Mouse (Mus musculus) CH12.LX (cell line): ENCODE results near the gene Miox. TPM values are rescaled to one million over a fixed set of nuclear protein-coding genes. Genes with fewer than 3 reads are reported as not detected.

Experiments
- DNase-seq: peaks from one replicate; pipeline ENCODE4 v3.0.0-alpha.2; 2013; ENCODE audit errors: extremely low read depth
- H3K27ac ChIP-seq: 2 replicates; pipeline ENCODE4 v1.5.1; 2012; ENCODE audit warnings: low read depth, mild to moderate bottlenecking, control low read depth, moderate library complexity; ENCODE audit not compliant: insufficient read depth
- H3K27me3 ChIP-seq: replicated peaks from 2 replicates; pipeline ENCODE3; 2012; ENCODE audit warnings: inconsistent platforms
- H3K36me3 ChIP-seq, 2 experiments: replicated peaks in 1 of 2; 2 replicates each; pipeline versions ENCODE3 to v1.6.1; 2012; ENCODE audit warnings: inconsistent platforms in 1 of 2, low read length in 1 of 2, mild to moderate bottlenecking in 1 of 2, mixed read lengths in 1 of 2, moderate library complexity in 1 of 2; ENCODE audit not compliant: control insufficient read depth in 1 of 2, insufficient read depth in 1 of 2
- H3K4me1 ChIP-seq, 2 experiments: 2 replicates each; pipeline ENCODE4 v1.6.1; 2012; ENCODE audit warnings: inconsistent platforms in 1 of 2, moderate library complexity in 1 of 2; ENCODE audit not compliant: insufficient read depth in 2 of 2, control insufficient read depth in 1 of 2
- H3K4me2 ChIP-seq: 2 replicates; pipeline ENCODE4 v1.6.1; 2012; ENCODE audit warnings: low read depth, mild to moderate bottlenecking, control low read depth; ENCODE audit not compliant: poor library complexity, insufficient read depth, severe bottlenecking
- H3K4me3 ChIP-seq, 3 experiments: fragments of 150-350 bp in 1 of 3; sonication (generic) in 1 of 3; replicated peaks in 1 of 3; 2 replicates each; pipeline versions ENCODE3 to v1.5.1; 2011 to 2012; ENCODE audit warnings: low read depth in 2 of 3, low read length in 2 of 3, mild to moderate bottlenecking in 2 of 3, moderate library complexity in 2 of 3, control low read depth in 1 of 3, improper control_type of control experiment in 1 of 3, inconsistent platforms in 1 of 3, mixed read lengths in 1 of 3; ENCODE audit not compliant: poor library complexity in 1 of 3
- H3K79me2 ChIP-seq: replicated peaks from 2 replicates; pipeline ENCODE4 v1.6.1; 2012; ENCODE audit warnings: mild to moderate bottlenecking, moderate library complexity; ENCODE audit not compliant: control insufficient read depth, poor library complexity, insufficient read depth, severe bottlenecking; ENCODE audit errors: extremely low read depth
- H3K9ac ChIP-seq: 2 replicates; pipeline ENCODE4 v1.6.1; 2012; ENCODE audit warnings: low read depth, mild to moderate bottlenecking, control low read depth, moderate library complexity; ENCODE audit not compliant: insufficient read depth
- H3K9me3 ChIP-seq: replicated peaks from 2 replicates; pipeline ENCODE3; 2012; ENCODE audit warnings: low read length, inconsistent platforms, mixed read lengths
- CHD2 ChIP-seq: IDR thresholded peaks from 2 replicates; pipeline ENCODE4 v1.6.1; 2011; ENCODE audit warnings: low read length, improper control_type of control experiment
- ELF1 ChIP-seq: IDR thresholded peaks from 2 replicates; pipeline ENCODE4 v1.6.1; 2014; ENCODE audit warnings: low read depth, mild to moderate bottlenecking, inconsistent platforms, low read length, improper control_type of control experiment
- EP300 ChIP-seq: IDR thresholded peaks from 2 replicates; pipeline ENCODE4 v1.6.1; 2011; ENCODE audit warnings: low read length, improper control_type of control experiment
- GABPA ChIP-seq: IDR thresholded peaks from 2 replicates; pipeline ENCODE4 v1.6.1; 2012; ENCODE audit warnings: low read depth, low read length, improper control_type of control experiment, inconsistent platforms; ENCODE audit not compliant: insufficient replicate concordance
- HCFC1 ChIP-seq: IDR thresholded peaks from 2 replicates; pipeline ENCODE4 v1.6.1; 2012; ENCODE audit warnings: low read depth, mild to moderate bottlenecking, inconsistent platforms, low read length, improper control_type of control experiment
- IRF4 ChIP-seq: IDR thresholded peaks from 2 replicates; pipeline ENCODE4 v1.6.1; 2014; ENCODE audit warnings: low read depth, mild to moderate bottlenecking, inconsistent platforms, low read length, improper control_type of control experiment
- KAT2A ChIP-seq: IDR thresholded peaks from 2 replicates; pipeline ENCODE4 v1.6.1; 2012; ENCODE audit warnings: low read length, improper control_type of control experiment, inconsistent platforms; ENCODE audit not compliant: insufficient replicate concordance
- MAFK ChIP-seq: IDR thresholded peaks from 2 replicates; pipeline ENCODE4 v1.6.1; 2011; ENCODE audit warnings: low read length, improper control_type of control experiment; ENCODE audit not compliant: insufficient replicate concordance
- MAX ChIP-seq: IDR thresholded peaks from 2 replicates; pipeline ENCODE4 v1.6.1; 2011; ENCODE audit warnings: low read length, improper control_type of control experiment
- RAD21 ChIP-seq: IDR thresholded peaks from 2 replicates; pipeline ENCODE4 v1.6.1; 2011; ENCODE audit warnings: low read depth, mild to moderate bottlenecking, low read length, improper control_type of control experiment, moderate library complexity
- RCOR1 ChIP-seq: conservative IDR thresholded peaks from 2 replicates; pipeline ENCODE4 v1.6.1; 2012; ENCODE audit warnings: low read depth, mild to moderate bottlenecking, inconsistent platforms, low read length, improper control_type of control experiment
- SIN3A ChIP-seq: IDR thresholded peaks from 2 replicates; pipeline ENCODE4 v1.6.1; 2012; ENCODE audit warnings: low read length, improper control_type of control experiment, inconsistent platforms
- SMC3 ChIP-seq: IDR thresholded peaks from 2 replicates; pipeline ENCODE4 v1.6.1; 2011; ENCODE audit warnings: low read depth, low read length, improper control_type of control experiment
- TBP ChIP-seq: conservative IDR thresholded peaks from 2 replicates; pipeline ENCODE4 v1.6.1; 2011; ENCODE audit warnings: low read depth, low read length, improper control_type of control experiment
- UBTF ChIP-seq: IDR thresholded peaks from 2 replicates; pipeline ENCODE4 v1.6.1; 2012; ENCODE audit warnings: low read depth, mild to moderate bottlenecking, inconsistent platforms, low read length, improper control_type of control experiment, moderate library complexity
- USF2 ChIP-seq: conservative IDR thresholded peaks from 2 replicates; pipeline ENCODE4 v1.6.1; 2011; ENCODE audit warnings: low read depth, low read length, improper control_type of control experiment
- ZKSCAN1 ChIP-seq: IDR thresholded peaks from 2 replicates; pipeline ENCODE4 v1.6.1; 2012; ENCODE audit warnings: low read depth, inconsistent platforms, low read length, improper control_type of control experiment, borderline replicate concordance
- ZMIZ1 ChIP-seq: IDR thresholded peaks from 2 replicates; pipeline ENCODE4 v1.6.1; 2012; ENCODE audit warnings: low read depth, mild to moderate bottlenecking, inconsistent platforms, low read length, improper control_type of control experiment
- ZNF384 ChIP-seq: IDR thresholded peaks from 2 replicates; pipeline ENCODE4 v1.6.1; 2012; ENCODE audit warnings: low read depth, low read length, improper control_type of control experiment, inconsistent platforms
- dilution Hi-C: fragments of 300-500 bp; cut with MboI; formaldehyde crosslinking; loops from 2 replicates; pipeline ENCODE4 v1.14.3; 2020; ENCODE audit warnings: low sequenced_read_pairs; ENCODE audit not compliant: extremely low pct_unique_long_range_greater_than_20kb, extremely low pct_ligation_motif_present
- in situ Hi-C: fragments of 300-500 bp; cut with MboI; formaldehyde crosslinking; loops from 3 replicates; pipeline ENCODE4 v1.14.3; 2019; ENCODE audit warnings: low sequenced_read_pairs, low pct_ligation_motif_present, low pct_unique_long_range_greater_than_20kb, mixed read lengths
- polyA plus RNA-seq: library from polyadenylated mRNA; unstranded; fragments of >175 nt; gene quantifications from 2 replicates; pipeline ENCODE4 v1.2.1, GENCODE M21; 2012; ENCODE audit warnings: low read depth; ENCODE audit not compliant: insufficient read length
- total RNA-seq, 2 experiments: library from RNA; depleted of rRNA; stranded (reverse); fragments of 300-350 nt in 1 of 2; fragments of >200 nt in 1 of 2; gene quantifications; 2 replicates each; pipeline ENCODE4 v1.2.3; 2012 to 2014

Miox gene
- total RNA-seq (2012; rRNA removed) (not detected in 2 replicates), total RNA-seq (2014; rRNA removed) (not detected in 2 replicates), polyA plus RNA-seq (not detected in 2 replicates)

DNA sequence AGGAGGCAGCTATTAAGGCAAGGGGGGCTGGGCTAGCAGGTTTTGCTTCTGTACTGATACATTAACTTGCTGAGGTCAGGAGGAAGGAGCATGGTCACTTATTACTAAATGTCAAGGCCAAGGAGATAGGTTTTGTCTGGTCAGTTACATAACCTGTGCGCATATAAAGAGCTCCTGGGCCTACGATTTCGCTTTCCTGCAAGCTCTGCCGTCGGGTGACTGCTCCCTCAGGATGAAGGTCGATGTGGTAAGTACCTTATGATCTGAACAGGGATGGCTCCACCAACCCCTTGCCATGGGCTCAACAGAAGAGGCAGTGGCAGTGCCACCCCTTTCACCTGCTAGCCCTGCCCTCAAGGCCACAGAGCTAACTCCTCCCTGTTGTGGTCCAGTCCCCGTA, at the start of gene Miox:
Miox (plus strand) TSS at position 128 of the 400 bp plus-strand sequence.
- dilution Hi-C loops: no loop called here
- H3K4me2 ChIP-seq: no peak within 1 kb of the TSS
- H3K9me3 ChIP-seq: no peaks in the 10 kb centered on the region
- no peaks in the 10 kb centered on the region for H3K79me2 ChIP-seq
- H3K27me3 ChIP-seq: peaks cover 1% of the 10 kb centered on the region
- peaks cover 3 to 9% of the 10 kb centered on the region in 2 experiments; a peak in 2 of 4 replicates for H3K4me1 ChIP-seq
- no peaks in the 10 kb centered on the region for H3K36me3 ChIP-seq
- no peak within 1 kb of the TSS for H3K9ac ChIP-seq
- no peak within 1 kb of the TSS for H3K27ac ChIP-seq
- H3K4me3 ChIP-seq: no peak within 1 kb of the TSS
- DNase-seq: no peak
- no peak for TF ChIP-seq HCFC1
- in situ Hi-C loops: no loop called here

DNA sequence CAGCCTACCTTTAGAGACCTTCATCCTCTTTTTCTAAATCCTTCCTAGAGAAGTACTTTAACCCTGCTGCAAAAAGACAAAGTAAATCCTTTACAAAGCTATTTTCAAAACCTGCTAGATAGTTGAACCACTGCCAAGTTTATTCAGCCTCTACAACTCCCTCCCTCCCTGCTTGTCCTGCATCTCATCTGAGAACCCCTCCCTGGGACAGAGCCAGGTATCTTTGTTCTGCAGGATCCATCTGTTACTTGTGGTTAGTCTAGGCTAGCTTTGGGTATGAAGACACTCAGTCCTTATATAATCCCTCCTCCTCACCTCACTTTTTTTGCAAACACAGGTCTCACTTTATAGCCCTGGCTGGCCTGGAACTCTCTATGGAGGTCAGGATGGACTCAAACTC, 49.2 kb upstream of the Miox start:
- no peak overlapping the region for H3K4me3 ChIP-seq
- in situ Hi-C loops (no loop called here), dilution Hi-C loops (no loop called here)
- H3K36me3 ChIP-seq: peaks cover 44 to 93% of the 10 kb centered on the region in 2 experiments
- H3K9me3 ChIP-seq: no peaks in the 10 kb centered on the region
- H3K27me3 ChIP-seq: no peaks in the 10 kb centered on the region
- H3K4me2 ChIP-seq: no peak overlapping the region
- H3K79me2 ChIP-seq: no peaks in the 10 kb centered on the region
- TF ChIP-seq USF2 (no peak), ELF1 (no peak), ZKSCAN1 (no peak), TBP (no peak), KAT2A (no peak), IRF4 (no peak), RCOR1 (no peak), ZNF384 (no peak), GABPA (no peak), MAX (no peak), SMC3 (no peak), SIN3A (no peak), CHD2 (no peak), RAD21 (no peak), MAFK (no peak), UBTF (no peak), EP300 (no peak), ZMIZ1 (no peak)
- no peak overlapping the region for H3K27ac ChIP-seq
- no peak for DNase-seq
- peaks cover 14 to 32% of the 10 kb centered on the region in 2 experiments for H3K4me1 ChIP-seq
- H3K9ac ChIP-seq: no peak overlapping the region
